Mouse (Mus musculus) heart, adult 10 weeks (tissue): ENCODE results near the gene Eif2s3x. TPM values are rescaled to one million over a fixed set of nuclear protein-coding genes. Genes with fewer than 3 reads are reported as not detected.

Source experiments
- polyA plus RNA-seq: library from polyadenylated mRNA; stranded (reverse); fragments of 350-450 nt; fragmentation: Illumina TruSeq; extraction: RNeasy Lipid Tissue Mini Kit (QIAGEN cat#74804); gene quantifications from one replicate; pipeline ENCODE4 v1.2.3, GENCODE M21; 2014; ENCODE audit warnings: low read depth, low replicate concordance

Eif2s3x gene
- 114 TPM for polyA plus RNA-seq

DNA sequence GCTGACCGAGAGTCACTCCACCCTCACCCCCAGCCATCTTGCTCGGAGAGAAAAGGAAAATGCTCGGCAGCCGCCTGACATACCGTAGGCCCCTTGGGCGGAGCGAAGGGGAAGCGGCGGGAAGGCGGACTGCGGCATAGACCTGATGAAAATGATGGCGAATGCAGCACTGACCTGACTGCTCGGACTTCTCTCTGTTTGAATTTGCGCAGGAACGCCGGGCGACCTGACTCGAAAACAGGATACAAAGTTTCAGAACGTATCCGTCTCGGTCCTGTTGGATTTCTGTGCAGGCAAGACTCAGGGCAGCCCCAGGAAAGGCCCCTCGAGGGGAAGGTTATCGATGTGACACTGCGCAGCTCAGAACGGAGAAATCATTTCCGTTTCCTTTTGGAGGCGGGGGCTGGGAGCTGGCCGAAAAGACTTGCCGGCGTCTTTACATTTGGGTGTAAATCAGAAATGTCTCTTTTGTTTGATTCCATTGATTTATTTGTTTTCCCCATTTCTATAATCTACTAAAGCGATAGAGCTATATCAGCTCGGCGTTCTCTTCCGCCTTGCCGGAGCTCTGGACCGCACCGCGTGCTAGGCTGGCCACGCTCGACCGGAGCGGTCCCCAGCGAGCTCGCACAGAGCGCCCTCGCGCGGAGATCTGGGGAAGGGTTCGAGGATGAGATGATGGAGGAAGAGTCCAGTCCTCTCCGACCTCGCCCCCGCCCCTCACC is at the start of gene Eif2s3x:
TSS of gene Eif2s3x (minus strand) at position 266 of the 725 bp plus-strand sequence.

DNA sequence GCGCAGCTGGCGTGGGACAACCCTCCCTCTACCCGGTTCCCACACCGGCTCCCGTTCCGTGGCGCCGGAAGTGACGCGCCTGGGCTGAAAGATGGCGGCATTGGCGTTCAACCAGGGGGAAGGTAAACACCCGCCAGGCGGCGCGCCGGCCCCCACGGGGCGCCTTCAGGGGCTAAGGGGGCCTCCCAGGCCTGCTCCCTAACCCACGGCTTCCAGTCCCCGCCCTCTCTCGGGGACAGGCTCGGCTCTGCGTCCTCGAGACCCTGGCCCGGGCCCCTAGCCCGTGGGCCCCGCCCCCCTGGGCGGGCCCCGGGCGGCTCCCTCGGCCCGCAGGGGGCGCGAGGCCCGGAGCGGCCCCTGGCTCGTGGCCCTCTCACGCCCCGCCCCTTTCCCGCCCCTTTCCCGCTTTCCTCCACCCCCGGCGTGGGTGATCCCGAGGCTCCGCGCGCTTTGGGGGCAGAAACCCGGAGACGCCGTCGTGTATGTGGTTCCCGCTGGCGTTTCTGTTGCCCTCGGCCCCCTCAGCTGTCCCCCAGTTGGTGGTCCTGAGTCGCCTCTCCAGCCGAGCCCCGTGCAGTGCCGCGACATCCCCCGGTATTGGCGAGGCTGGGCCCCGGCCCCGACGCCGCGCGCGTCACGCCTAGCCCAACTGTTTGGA is 22.0 kb upstream of the Eif2s3x start, which contains the start of gene Klhl15:
TSS of gene Klhl15 (plus strand) at position 68 of the 658 bp plus-strand sequence.

Other genes starting within 250 kb of the Eif2s3x start
- gene AU015836, start 244.2 kb downstream of the Eif2s3x start, polyA plus RNA-seq, result not detected
- gene Zfx, start 89.2 kb downstream of the Eif2s3x start, polyA plus RNA-seq, result 12.6 TPM
- 2.5 TPM for gene Klhl15, start 21.7 kb upstream of the Eif2s3x start, polyA plus RNA-seq
- not detected for gene Fam90a1b, start 153.9 kb upstream of the Eif2s3x start, polyA plus RNA-seq
- gene Apoo, start 154.3 kb upstream of the Eif2s3x start, polyA plus RNA-seq, result 311 TPM